Comparison of ENCODE assay signal across 8 mouse cellular contexts in genomic region chr1:84933472-84934150, GRCm38 (mm10). TPM values are rescaled to one million over a fixed set of nuclear protein-coding genes. Genes with fewer than 3 reads are reported as not detected.
A peak's percentile ranks its signal among the peaks of the same experiment; 100 is the strongest.
DNase-seq lines count a peak whose midpoint lies in the region; ATAC-seq and TF ChIP-seq lines count a peak whose summit lies in the region.

No protein-coding gene starts in this region.

- peak overlapping the region; percentile 83 for H3K4me2 ChIP-seq in hindbrain, embryonic 11.5 days (replicated peaks; ENCODE audit: low read depth, low read length)
- peak overlapping the region; percentile 80 for H3K4me2 ChIP-seq in lung, embryonic 16.5 days (ENCODE audit: low read depth, low read length)

- no peaks in the 10 kb centered on the region for H3K36me3 ChIP-seq in hindbrain, embryonic 11.5 days (ENCODE audit: control insufficient read depth, insufficient read depth, low read length)
- no peaks in the 10 kb centered on the region for H3K36me3 ChIP-seq in lung, embryonic 16.5 days (ENCODE audit: control insufficient read depth, insufficient read depth, low read length)

- in situ Hi-C loops in Patski (cut with MboI; ENCODE audit: low pct_unique_long_range_greater_than_20kb) = no loop called here

- H3K9me3 ChIP-seq in hindbrain, embryonic 11.5 days (ENCODE audit: control insufficient read depth, low read length) = no peaks in the 10 kb centered on the region
- H3K9me3 ChIP-seq in lung, embryonic 16.5 days (ENCODE audit: control insufficient read depth, low read length) = no peaks in the 10 kb centered on the region

- POLR2A ChIA-PET in Patski (lab: Charles Lee) = interaction anchor here (0.5 kb wide), 1 partner anchor 9 kb away, joined by 3 read pairs; no protein-coding TSS in a partner anchor

- CTCF ChIA-PET in Patski (lab: Charles Lee) = interaction anchor here (1.0 to 2.4 kb wide), 3 partner anchors 10 to 39 kb away, joined by 3 to 6 read pairs (median 3); no protein-coding TSS in a partner anchor

- peaks cover 5% of the 10 kb centered on the region; the same call in 1 of the 2 replicates for H3K4me1 ChIP-seq in cerebellum, adult 2 months (ENCODE audit: control insufficient read depth, insufficient read depth, low read length)
- H3K4me1 ChIP-seq in hindbrain, embryonic 11.5 days (replicated peaks; ENCODE audit: control insufficient read depth, insufficient read depth, low read length) = no peaks in the 10 kb centered on the region
- H3K4me1 ChIP-seq in lung, embryonic 16.5 days (replicated peaks; ENCODE audit: control insufficient read depth, insufficient read depth, low read length) = peaks cover 8% of the 10 kb centered on the region; the same call in 1 of the 2 replicates

- H3K27me3 ChIP-seq in Patski = peaks cover 11% of the 10 kb centered on the region
- H3K27me3 ChIP-seq in cerebellum, adult 2 months (ENCODE audit: control insufficient read depth, insufficient read depth, low read length) = no peaks in the 10 kb centered on the region
- no peaks in the 10 kb centered on the region for H3K27me3 ChIP-seq in hindbrain, embryonic 11.5 days (ENCODE audit: control insufficient read depth, insufficient read depth, low read length)
- peaks cover 21% of the 10 kb centered on the region for H3K27me3 ChIP-seq in lung, embryonic 16.5 days (ENCODE audit: control insufficient read depth, insufficient read depth, low read depth, low read length)

- peak; percentile 63 for TF ChIP-seq CTCF in Patski (IDR thresholded peaks at IDR 0.05)
- peak; percentile 80 for TF ChIP-seq CTCF in cerebellum, adult 2 months (IDR thresholded peaks at IDR 0.05; ENCODE audit: borderline replicate concordance, insufficient read depth, low read depth, low read length)

- no peak for DNase-seq in Patski (ENCODE audit: low read depth, low spot score)
- peak; percentile 80 to 88 for DNase-seq in cerebellum, adult 2 months
- DNase-seq in frontal cortex, adult 2 months (ENCODE audit: extremely low spot score in 1 of 2, low spot score in 1 of 2) = peak; percentile 69 to 95
- DNase-seq in hindbrain, embryonic 11.5 days (ENCODE audit: low spot score) = peak; percentile 89
- DNase-seq in layer of hippocampus, postnatal 10 days (ENCODE audit: low spot score in 2 of 2) = peak; percentile 90
- peak; percentile 70 for DNase-seq in ovary, postnatal 36 days (ENCODE audit: low spot score)
- peak; percentile 59 to 84 for DNase-seq in urinary bladder, postnatal 4 days (ENCODE audit: low spot score in 2 of 2)

- WGBS in cerebellum, adult 2 months = 11% methylated on average over 22 of the region's 22 CpGs
- 14% methylated on average over 22 of the region's 22 CpGs for WGBS in hindbrain, embryonic 11.5 days
- WGBS in lung, embryonic 16.5 days = 13% methylated on average over 22 of the region's 22 CpGs

- no peak for TF ChIP-seq POLR2A in cerebellum, adult 2 months (IDR thresholded peaks at IDR 0.05; ENCODE audit: borderline replicate concordance, insufficient read depth, low read length)

- H3K4me3 ChIP-seq in cerebellum, adult 2 months (replicated peaks; ENCODE audit: insufficient read depth, low read depth, low read length) = peak overlapping the region; percentile 69
- peak overlapping the region; percentile 65 for H3K4me3 ChIP-seq in hindbrain, embryonic 11.5 days (ENCODE audit: low read depth, low read length)
- peak overlapping the region; percentile 50 for H3K4me3 ChIP-seq in lung, embryonic 16.5 days (ENCODE audit: low read length)

- H3K9ac ChIP-seq in hindbrain, embryonic 11.5 days (ENCODE audit: low read depth, low read length) = no peak overlapping the region; the same call in 1 of the 2 replicates
- H3K9ac ChIP-seq in lung, embryonic 16.5 days (ENCODE audit: low read length) = no peak overlapping the region

- no peak overlapping the region for H3K27ac ChIP-seq in cerebellum, adult 2 months (ENCODE audit: insufficient read depth, low read length)
- no peak overlapping the region for H3K27ac ChIP-seq in hindbrain, embryonic 11.5 days (ENCODE audit: low read depth, low read length)
- H3K27ac ChIP-seq in lung, embryonic 16.5 days (ENCODE audit: low read length) = no peak overlapping the region

- no peak for ATAC-seq in Patski
- peak; percentile 37 for ATAC-seq in hindbrain, embryonic 11.5 days (ENCODE audit: low FRiP score)
- peak; percentile 26; the same call in 1 of the 2 replicates for ATAC-seq in lung, embryonic 16.5 days (ENCODE audit: low read depth)

RNA-seq across cellular contexts. Expression of gene Slc16a14, which starts 1.3 kb away (rescaled TPM):
- polyA plus RNA-seq in Patski (2021) = not detected
- polyA plus RNA-seq in cerebellum, adult 2 months (2012; rRNA removed) = 4.9 and 5.0 TPM in 2 replicates
- polyA plus RNA-seq in frontal cortex, adult 2 months (2012; rRNA removed) = 6.9 and 8.0 TPM in 2 replicates
- polyA plus RNA-seq in hindbrain, embryonic 11.5 days (2014; fragmentation: Nextera tagmentation; extraction: Ambion mirVana) = 1.8 and 2.9 TPM in 2 replicates
- 10 to 100 TPM; 27.7 to 39.1 TPM for total RNA-seq in layer of hippocampus, postnatal 10 days (2021)
- polyA plus RNA-seq in lung, embryonic 16.5 days (2015; fragmentation: Nextera tagmentation; extraction: Ambion mirVana) = 0.21 and 0.33 TPM in 2 replicates
